Mouse (Mus musculus) limb, embryonic 12.5 days (tissue): ENCODE data around the gene Map4k1. TPM values are rescaled to one million over a fixed set of nuclear protein-coding genes. Genes with fewer than 3 reads are reported as not detected.

Source experiments
- ATAC-seq: fragments of 200-750 bp; cut with Nextera tagmentation; 2 replicates; pipeline ENCODE4 v1.8.0; 2017; ENCODE audit warnings: low read depth, moderate TSS enrichment; ENCODE audit not compliant: insufficient number of reproducible peaks, insufficient read depth, low FRiP score, low TSS enrichment
- H3K27ac ChIP-seq: fragments of 300-500 bp; sonication (generic); 2 replicates; pipeline ENCODE4 v1.5.1; 2016; ENCODE audit warnings: mild to moderate bottlenecking, moderate library complexity
- H3K27me3 ChIP-seq: fragments of 300-500 bp; sonication (generic); 2 replicates; pipeline ENCODE4 v1.6.1; 2016; ENCODE audit warnings: mild to moderate bottlenecking, moderate library complexity
- H3K36me3 ChIP-seq: fragments of 300-500 bp; sonication (generic); 2 replicates; pipeline ENCODE4 v1.6.1; 2016; ENCODE audit warnings: mild to moderate bottlenecking, moderate library complexity
- H3K4me1 ChIP-seq: fragments of 300-500 bp; sonication (generic); replicated peaks from 2 replicates; pipeline ENCODE4 v1.6.1; 2016
- H3K4me2 ChIP-seq: fragments of 300-500 bp; sonication (generic); 2 replicates; pipeline ENCODE4 v1.6.1; 2016; ENCODE audit warnings: mild to moderate bottlenecking, moderate library complexity
- H3K4me3 ChIP-seq: fragments of 300-500 bp; sonication (generic); replicated peaks from 2 replicates; pipeline ENCODE4 v1.5.1; 2016; ENCODE audit warnings: mild to moderate bottlenecking
- H3K9ac ChIP-seq: fragments of 300-500 bp; sonication (generic); replicated peaks from 2 replicates; pipeline ENCODE4 v1.6.1; 2016; ENCODE audit warnings: mild to moderate bottlenecking, moderate library complexity
- H3K9me3 ChIP-seq: fragments of 300-500 bp; sonication (generic); 2 replicates; pipeline ENCODE4 v1.6.1; 2016; ENCODE audit warnings: mild to moderate bottlenecking, moderate library complexity
- WGBS: fragments of 180-500 bp; shearing (Covaris S2); methylation state at CpG from one replicate; pipeline ENCODE4 v1.1.7; 2016; 5-methylcytosine and 5-hydroxymethylcytosine counted together
- polyA plus RNA-seq: library from polyadenylated mRNA; unstranded; fragments of >200 nt; fragmentation: Nextera tagmentation; extraction: Ambion mirVana; gene quantifications from 2 replicates; pipeline ENCODE4 v1.2.1, GENCODE M21; 2016

Gene Map4k1
- 10.9 and 11.9 TPM in 2 replicates for polyA plus RNA-seq

GRCm38 (mm10) chr7:28981651-28982273, at the start of gene Map4k1, which contains the start of gene Eif3k:
TSS of gene Map4k1 (plus strand) at chr7:28982050.
TSS of gene Eif3k (minus strand) at chr7:28981864.
- Histone ChIP-seq H3K4me2 (peak within 1 kb of the TSS; percentile 94), H3K4me1 (peaks cover 21% of the 10 kb centered on the region), H3K9me3 (no peaks in the 10 kb centered on the region), H3K27ac (peak within 1 kb of the TSS; percentile 91), H3K36me3 (peaks cover 30% of the 10 kb centered on the region), H3K4me3 (peak within 1 kb of the TSS; percentile 71), H3K27me3 (no peaks in the 10 kb centered on the region), H3K9ac (peak within 1 kb of the TSS; percentile 81)
- under 1% methylated on average over 36 of the region's 36 CpGs for WGBS
- ATAC-seq = peak; percentile 94

GRCm38 (mm10) chr7:28932421-28933041, 49.3 kb upstream of the Map4k1 start:
- H3K4me2 ChIP-seq = no peak overlapping the region
- H3K9ac ChIP-seq = no peak overlapping the region
- H3K4me1 ChIP-seq = peaks cover 61% of the 10 kb centered on the region
- no peak overlapping the region for H3K4me3 ChIP-seq
- 77% methylated on average over 6 of the region's 6 CpGs for WGBS
- ATAC-seq = no peak
- H3K27ac ChIP-seq = no peak overlapping the region
- H3K36me3 ChIP-seq = peaks cover 14% of the 10 kb centered on the region
- H3K27me3 ChIP-seq = no peaks in the 10 kb centered on the region
- H3K9me3 ChIP-seq = no peaks in the 10 kb centered on the region

GRCm38 (mm10) chr7:28933825-28934224, 48.0 kb upstream of the Map4k1 start:
- peaks cover 17% of the 10 kb centered on the region for H3K36me3 ChIP-seq

GRCm38 (mm10) chr7:28936787-28937186, 45.1 kb upstream of the Map4k1 start:
- H3K36me3 ChIP-seq = peaks cover 30% of the 10 kb centered on the region
- no peak for ATAC-seq
- no peak overlapping the region for H3K4me3 ChIP-seq
- no peak overlapping the region for H3K4me2 ChIP-seq
- peaks cover 59% of the 10 kb centered on the region for H3K4me1 ChIP-seq
- no peaks in the 10 kb centered on the region for H3K27me3 ChIP-seq
- H3K9ac ChIP-seq = no peak overlapping the region
- no peaks in the 10 kb centered on the region for H3K9me3 ChIP-seq
- whole genome bisulfite sequencing = 81% methylated on average over 4 of the region's 4 CpGs
- peak overlapping the region; percentile 50 for H3K27ac ChIP-seq

More at GRCm38 (mm10) chr7:28933825-28934224, 48.0 kb upstream of the Map4k1 start:
- ATAC-seq = no peak
- H3K9ac ChIP-seq = no peak overlapping the region
- H3K9me3 ChIP-seq = no peaks in the 10 kb centered on the region
- WGBS = 89% methylated on average over 2 of the region's 2 CpGs
- no peak overlapping the region for H3K27ac ChIP-seq
- peaks cover 63% of the 10 kb centered on the region for H3K4me1 ChIP-seq
- H3K27me3 ChIP-seq = no peaks in the 10 kb centered on the region
- no peak overlapping the region for H3K4me3 ChIP-seq
- H3K4me2 ChIP-seq = no peak overlapping the region

- Histone ChIP-seq H3K4me2 (no peak overlapping the region), H3K9ac (no peak overlapping the region), H3K9me3 (no peaks in the 10 kb centered on the region), H3K27me3 (no peaks in the 10 kb centered on the region), H3K36me3 (peaks cover 43% of the 10 kb centered on the region), H3K27ac (peak overlapping the region; percentile 64; the same call in 1 of the 2 replicates), H3K4me1 (peaks cover 61% of the 10 kb centered on the region), H3K4me3 (no peak overlapping the region)
- WGBS = 83% methylated on average over 4 of the region's 4 CpGs
- ATAC-seq = no peak
Measured at GRCm38 (mm10) chr7:28938654-28939053, 43.2 kb upstream of the Map4k1 start.

- peaks cover 33% of the 10 kb centered on the region; the same call in 1 of the 2 replicates for H3K36me3 ChIP-seq
- H3K4me1 ChIP-seq = peaks cover 67% of the 10 kb centered on the region
- H3K27me3 ChIP-seq = no peaks in the 10 kb centered on the region
- no peak overlapping the region for H3K4me2 ChIP-seq
- no peak overlapping the region for H3K9ac ChIP-seq
- H3K4me3 ChIP-seq = no peak overlapping the region
- H3K27ac ChIP-seq = peak overlapping the region; percentile 64
- ATAC-seq = no peak
- WGBS = 85% methylated on average over 7 of the region's 7 CpGs
- no peaks in the 10 kb centered on the region for H3K9me3 ChIP-seq
Measured at GRCm38 (mm10) chr7:28939418-28940183, 42.2 kb upstream of the Map4k1 start.

- peaks cover 33% of the 10 kb centered on the region; the same call in 1 of the 2 replicates for H3K36me3 ChIP-seq
- no peak overlapping the region for H3K9ac ChIP-seq
- H3K27ac ChIP-seq = peak overlapping the region; percentile 64; the same call in 1 of the 2 replicates
- H3K27me3 ChIP-seq = no peaks in the 10 kb centered on the region
- H3K4me3 ChIP-seq = no peak overlapping the region
- ATAC-seq = no peak
- peaks cover 75% of the 10 kb centered on the region for H3K4me1 ChIP-seq
- no peak overlapping the region for H3K4me2 ChIP-seq
- 82% methylated on average over 4 of the region's 4 CpGs for WGBS
- no peaks in the 10 kb centered on the region for H3K9me3 ChIP-seq
Measured at GRCm38 (mm10) chr7:28941129-28941528, 40.7 kb upstream of the Map4k1 start.

GRCm38 (mm10) chr7:28941542-28941941, 40.3 kb upstream of the Map4k1 start:
- Histone ChIP-seq H3K9ac (no peak overlapping the region), H3K9me3 (no peaks in the 10 kb centered on the region), H3K4me2 (no peak overlapping the region), H3K4me1 (peaks cover 75% of the 10 kb centered on the region), H3K4me3 (no peak overlapping the region), H3K36me3 (peaks cover 33% of the 10 kb centered on the region; the same call in 1 of the 2 replicates), H3K27me3 (no peaks in the 10 kb centered on the region), H3K27ac (peak overlapping the region; percentile 64)
- WGBS = 75% methylated on average over 4 of the region's 4 CpGs
- no peak for ATAC-seq

- Histone ChIP-seq H3K27me3 (no peaks in the 10 kb centered on the region), H3K27ac (peak overlapping the region; percentile 68), H3K4me3 (no peak overlapping the region), H3K9ac (no peak overlapping the region), H3K4me2 (no peak overlapping the region), H3K4me1 (peaks cover 84% of the 10 kb centered on the region), H3K9me3 (no peaks in the 10 kb centered on the region), H3K36me3 (peaks cover 28% of the 10 kb centered on the region; the same call in 1 of the 2 replicates)
- 62% methylated on average over 5 of the region's 5 CpGs for WGBS
- ATAC-seq = no peak
Measured at GRCm38 (mm10) chr7:28943451-28944180, 38.2 kb upstream of the Map4k1 start.

- peak; percentile 26; the same call in 1 of the 2 replicates for ATAC-seq
- H3K9ac ChIP-seq = 0 out of 2 replicates have a peak overlapping the region, but pooled peaks have one; percentile 13
- H3K36me3 ChIP-seq = peaks cover 27% of the 10 kb centered on the region; the same call in 1 of the 2 replicates
Measured at GRCm38 (mm10) chr7:28944756-28945415, 37.0 kb upstream of the Map4k1 start.

More at GRCm38 (mm10) chr7:28944756-28945415, 37.0 kb upstream of the Map4k1 start:
- H3K9me3 ChIP-seq = no peaks in the 10 kb centered on the region
- H3K27me3 ChIP-seq = no peaks in the 10 kb centered on the region
- 0 out of 2 replicates have a peak overlapping the region, but pooled peaks have one; percentile 6 for H3K4me3 ChIP-seq
- H3K27ac ChIP-seq = peak overlapping the region; percentile 97
- H3K4me2 ChIP-seq = peak overlapping the region; percentile 39
- WGBS = 39% methylated on average over 6 of the region's 6 CpGs
- peaks cover 84% of the 10 kb centered on the region for H3K4me1 ChIP-seq
